Mouse (Mus musculus) myocyte (in vitro differentiated cells): ENCODE data around the gene Itm2b.

Source experiments
- CEBPB ChIP-seq: IDR thresholded peaks from 2 replicates; pipeline ENCODE4 v1.6.1; 2011; ENCODE audit warnings: mild to moderate bottlenecking, moderate library complexity; ENCODE audit not compliant: poor library complexity, insufficient read depth, severe bottlenecking
- E2F4 ChIP-seq: IDR thresholded peaks from one replicate; pipeline ENCODE4 v1.6.1; 2011; ENCODE audit warnings: mild to moderate bottlenecking, control low read depth, moderate library complexity; ENCODE audit not compliant: insufficient read depth
- MAX ChIP-seq: IDR thresholded peaks from one replicate; pipeline ENCODE4 v1.6.1; 2011; ENCODE audit warnings: low read depth, mild to moderate bottlenecking, control low read depth
- MYOD1 ChIP-seq, 3 experiments: IDR thresholded peaks; one replicate each; pipeline ENCODE4 v1.6.1; 2011; ENCODE audit warnings: control low read depth in 2 of 3, low read depth in 2 of 3, mild to moderate bottlenecking in 2 of 3, moderate library complexity in 1 of 3; ENCODE audit not compliant: insufficient read length in 2 of 3, control insufficient read depth in 1 of 3
- MYOG ChIP-seq, 3 experiments: IDR thresholded peaks; one replicate each; pipeline ENCODE4 v1.6.1; 2011; ENCODE audit warnings: control low read depth in 2 of 3, low read depth in 2 of 3, mild to moderate bottlenecking in 2 of 3; ENCODE audit not compliant: insufficient read length in 2 of 3, control insufficient read depth in 1 of 3, insufficient read depth in 1 of 3
- POLR2A ChIP-seq: IDR thresholded peaks from one replicate; pipeline ENCODE4 v1.6.1; 2011; ENCODE audit warnings: low read depth, mild to moderate bottlenecking, control low read depth, moderate library complexity; ENCODE audit not compliant: insufficient read length
- POLR2AphosphoS2 ChIP-seq: IDR thresholded peaks from one replicate; pipeline ENCODE4 v1.6.1; 2011; ENCODE audit warnings: low read depth, control low read depth; ENCODE audit not compliant: insufficient read length
- REST ChIP-seq: IDR thresholded peaks from one replicate; pipeline ENCODE4 v1.6.1; 2011; ENCODE audit warnings: mild to moderate bottlenecking, control low read depth, moderate library complexity; ENCODE audit not compliant: insufficient read depth, insufficient read length
- SRF ChIP-seq: IDR thresholded peaks from one replicate; pipeline ENCODE4 v1.6.1; 2011; ENCODE audit warnings: low read depth; ENCODE audit not compliant: control insufficient read depth, insufficient read length
- TCF12 ChIP-seq: IDR thresholded peaks from one replicate; pipeline ENCODE4 v1.6.1; 2011; ENCODE audit warnings: mild to moderate bottlenecking, control low read depth; ENCODE audit not compliant: poor library complexity, insufficient read depth, severe bottlenecking
- TCF3 ChIP-seq: IDR thresholded peaks from one replicate; pipeline ENCODE4 v1.6.1; 2011; ENCODE audit warnings: low read depth, control low read depth; ENCODE audit not compliant: insufficient read length
- USF1 ChIP-seq: IDR thresholded peaks from one replicate; pipeline ENCODE4 v1.6.1; 2011; ENCODE audit warnings: low read depth, mild to moderate bottlenecking, control low read depth, moderate library complexity

DNA sequence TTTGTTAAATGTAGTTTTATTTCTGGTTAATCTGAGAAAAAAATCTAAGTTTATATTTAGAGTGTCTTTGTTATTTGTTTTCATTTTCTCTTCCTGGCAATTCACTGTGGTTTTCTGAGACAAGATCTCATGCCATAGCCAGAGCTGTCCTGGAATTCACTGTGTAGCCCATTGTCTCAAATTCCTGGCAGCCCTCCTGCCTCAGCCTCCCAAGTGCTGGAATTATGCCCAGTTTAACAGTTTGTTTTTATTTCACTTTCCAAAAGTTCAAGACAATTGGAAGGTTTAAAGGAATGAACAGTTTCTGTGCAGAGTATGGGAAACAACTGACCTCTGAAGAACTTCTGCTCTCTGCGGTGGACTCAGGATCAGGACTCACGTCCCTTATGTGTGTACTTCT is 55.2 kb downstream of the Itm2b start:
- TF ChIP-seq MAX (no peak), POLR2A (no peak), CEBPB (no peak), USF1 (no peak), MYOD1 (IDR thresholded peaks at IDR 0.05; ENCODE audit: control insufficient read depth in 1 of 3, insufficient read length in 2 of 3, low read depth in 2 of 3) (no peak), E2F4 (no peak), MYOG (IDR thresholded peaks at IDR 0.05; ENCODE audit: control insufficient read depth in 1 of 3, insufficient read depth in 1 of 3, insufficient read length in 2 of 3, low read depth in 2 of 3) (no peak), POLR2AphosphoS2 (no peak), TCF12 (no peak), TCF3 (no peak), SRF (no peak), REST (no peak)
